Mouse (Mus musculus) urinary bladder, postnatal 25 days (tissue): ENCODE data around the gene Nipa1.
A peak's percentile ranks its signal among the peaks of the same experiment; 100 is the strongest.
"Not testable (repeated sequence)": the region's sequence is repeated elsewhere in the genome, so short reads cannot be mapped to it uniquely, and the experiment has no call there.

Source experiments
- DNase-seq: peaks from one replicate; pipeline ENCODE4 v3.0.0; 2022; ENCODE audit warnings: low spot score

Nipa1 gene

DNA sequence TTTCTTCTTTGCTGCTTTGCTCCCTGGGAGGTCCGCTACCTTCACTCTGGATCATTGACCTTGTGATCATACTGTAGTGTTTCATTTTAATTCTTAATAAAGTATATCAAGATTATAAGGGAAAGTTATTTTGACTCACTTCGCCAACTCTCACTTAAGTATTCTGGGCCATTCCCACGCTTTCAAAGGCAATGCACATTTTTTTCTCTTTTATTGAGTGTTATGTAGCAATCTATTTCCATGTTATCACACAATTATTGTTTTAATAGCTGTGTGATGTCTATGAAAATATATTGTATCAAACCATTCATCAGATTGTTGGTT is at the start of gene Nipa1:
Nipa1 (minus strand) TSS at position 25 of the 324 bp plus-strand sequence.
- no peak for DNase-seq

DNA sequence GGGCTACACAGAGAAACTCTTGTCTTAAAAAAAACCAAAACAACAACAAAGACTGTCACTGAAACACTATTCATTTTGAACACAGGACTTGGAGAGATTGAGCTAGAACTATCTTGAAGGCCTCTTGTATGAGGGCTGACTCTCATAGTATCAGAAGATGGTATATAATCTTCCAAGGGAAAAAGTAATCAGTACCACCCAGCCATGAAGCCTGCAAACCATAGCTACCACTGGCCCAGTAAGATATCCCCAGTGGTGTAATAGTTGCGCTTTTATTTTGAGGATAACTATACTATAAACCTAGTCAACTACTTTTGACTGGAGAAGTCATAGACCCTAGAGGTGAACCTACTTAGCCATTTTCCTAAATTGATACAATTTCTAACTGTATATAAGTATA is 46.9 kb upstream of the Nipa1 start:
- DNase-seq = no peak

DNA sequence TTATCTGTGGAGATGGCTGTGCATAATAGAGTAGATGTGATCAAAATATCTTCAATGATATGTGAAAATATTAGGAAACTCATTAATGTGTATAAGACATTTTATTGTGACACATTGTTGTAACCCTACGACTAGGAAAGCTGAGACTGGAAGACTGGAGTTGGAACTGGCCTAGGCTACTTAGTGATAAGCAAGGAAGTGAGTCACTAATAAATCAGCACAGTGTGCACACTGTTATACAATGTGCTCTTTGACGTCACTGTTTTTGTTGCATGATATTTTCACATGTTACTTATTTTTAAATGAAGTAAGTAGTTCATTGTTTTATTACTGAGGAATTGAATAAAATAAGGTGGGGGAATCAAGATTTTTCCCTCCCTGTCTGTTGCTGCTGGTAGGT is 46.4 kb upstream of the Nipa1 start:
- DNase-seq = no peak

DNA sequence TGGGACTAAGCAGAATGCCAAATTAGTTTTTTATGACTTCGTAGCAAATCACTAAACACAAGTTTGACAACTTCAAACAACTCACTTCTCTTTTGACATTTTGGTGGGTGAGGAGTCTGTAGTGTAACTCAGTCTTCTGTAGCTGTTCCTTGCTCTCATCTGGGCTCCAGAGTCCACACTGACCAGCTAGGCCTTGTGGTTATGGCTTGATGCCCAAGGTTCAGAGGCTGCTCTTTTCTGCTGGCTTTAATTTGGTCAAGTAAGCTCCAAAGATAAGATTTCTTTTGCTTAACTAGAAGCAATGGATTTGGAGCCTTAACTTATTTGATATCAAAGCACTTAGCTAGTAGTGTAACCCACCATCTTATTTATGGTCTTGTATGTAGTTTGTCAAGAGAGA is 45.1 kb upstream of the Nipa1 start:
- no peak for DNase-seq

DNA sequence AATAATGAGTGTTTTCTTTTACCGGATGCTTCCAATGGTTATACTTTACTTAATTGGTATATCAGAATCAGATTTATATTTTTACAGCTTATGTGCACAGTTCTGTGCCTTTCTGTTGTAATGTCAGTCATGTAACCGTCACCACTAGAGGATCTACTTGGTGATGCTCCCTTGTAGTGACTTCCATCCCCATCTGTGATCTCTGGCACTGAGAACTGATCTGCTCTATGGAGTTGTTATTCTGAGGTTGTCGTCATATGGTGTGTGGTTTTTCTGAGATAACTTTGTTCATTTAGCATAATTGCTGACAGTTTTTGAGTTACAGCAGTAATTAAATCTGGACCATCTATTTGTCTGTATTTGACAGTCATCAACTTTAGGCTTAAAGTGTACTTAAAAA is 35.6 kb upstream of the Nipa1 start:
- no peak for DNase-seq

DNA sequence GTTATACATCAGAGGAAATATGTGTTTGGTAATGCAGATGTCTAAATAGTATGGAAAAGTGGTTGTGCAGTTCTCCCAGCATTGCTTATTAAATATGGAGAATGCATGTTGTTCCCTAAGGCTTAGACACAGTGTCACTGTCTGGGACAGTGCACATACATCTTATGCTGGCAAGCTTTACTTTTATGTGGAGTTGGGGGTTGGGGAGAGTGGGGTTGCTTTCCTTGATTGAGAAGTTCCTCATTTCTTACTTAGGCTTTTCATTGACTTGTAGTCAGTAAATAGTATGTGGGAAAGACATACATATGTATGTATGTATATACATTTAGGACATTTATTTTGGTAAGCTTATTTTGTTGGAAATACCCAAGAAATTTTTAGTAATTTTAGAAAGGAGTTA is 33.2 kb upstream of the Nipa1 start:
- no peak for DNase-seq

DNA sequence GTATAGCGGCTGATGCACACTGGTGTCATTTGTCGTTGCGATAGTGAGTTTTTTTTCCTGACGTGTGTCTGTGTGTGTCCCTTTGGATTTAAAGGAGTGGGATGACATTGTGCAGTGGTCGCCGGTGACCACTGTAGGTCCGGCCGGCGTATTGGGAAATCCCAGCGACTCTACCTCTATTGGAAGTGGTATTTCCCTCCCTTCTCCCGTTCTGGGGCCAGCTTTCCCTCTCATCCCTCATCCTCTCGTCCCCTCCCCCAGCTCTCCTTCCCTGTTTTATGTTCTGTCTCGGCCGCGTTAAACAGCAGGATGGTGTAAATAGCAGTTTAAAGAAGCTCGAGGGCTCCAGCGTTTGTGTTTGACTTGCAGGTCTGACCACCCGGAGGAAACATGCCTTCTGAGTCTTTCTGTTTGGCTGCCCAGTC is 30.7 kb upstream of the Nipa1 start:
- DNase-seq = peak; percentile 25

DNA sequence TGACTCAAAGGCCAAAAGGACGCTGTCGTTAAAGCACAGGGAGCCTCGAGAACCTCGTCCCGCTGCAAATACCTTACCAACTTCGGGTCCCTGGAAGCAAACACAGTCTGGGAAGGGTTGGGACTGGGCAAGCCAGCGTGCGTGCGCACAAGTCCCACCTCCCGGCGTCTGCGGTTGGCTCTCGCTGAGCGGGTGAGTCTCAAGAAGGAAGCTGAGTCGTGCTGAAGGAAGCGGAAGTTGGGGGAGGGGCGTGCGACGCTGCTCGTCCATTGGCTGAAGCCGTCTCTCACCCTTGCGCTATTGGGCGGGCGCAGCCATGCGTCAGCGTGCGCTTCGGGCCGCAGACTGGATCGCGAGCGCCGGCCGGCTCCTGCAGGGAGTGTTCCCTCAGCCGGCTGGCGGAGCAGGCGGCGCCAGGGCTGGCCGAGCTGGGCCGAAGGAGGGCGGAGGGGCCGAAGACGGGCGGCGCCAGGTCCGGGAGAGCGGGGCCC is 30.1 kb upstream of the Nipa1 start, which contains the start of gene Herc2:
Herc2 (plus strand) TSS at position 366 of the 491 bp plus-strand sequence.
- DNase-seq = peak; percentile 97

DNA sequence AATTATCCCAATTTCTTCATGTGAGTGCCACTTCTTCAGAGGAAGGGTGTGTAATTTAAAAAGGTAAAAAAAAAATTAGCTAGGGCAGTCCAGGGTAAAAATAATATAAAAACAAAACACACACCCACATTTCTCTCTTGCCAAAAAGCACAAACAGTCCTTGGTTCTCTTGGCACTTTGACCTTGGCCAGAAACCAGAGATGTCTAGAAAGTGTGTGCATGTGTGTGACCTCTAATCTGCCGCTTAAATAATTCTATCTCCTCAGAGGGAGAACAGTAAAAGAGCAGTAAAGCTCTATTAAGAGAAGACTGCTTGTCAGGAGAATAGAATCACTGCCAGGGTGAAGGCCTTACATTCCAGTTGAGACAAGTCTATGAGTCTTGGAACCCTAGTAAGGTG is 27.4 kb upstream of the Nipa1 start:
- no peak for DNase-seq

DNA sequence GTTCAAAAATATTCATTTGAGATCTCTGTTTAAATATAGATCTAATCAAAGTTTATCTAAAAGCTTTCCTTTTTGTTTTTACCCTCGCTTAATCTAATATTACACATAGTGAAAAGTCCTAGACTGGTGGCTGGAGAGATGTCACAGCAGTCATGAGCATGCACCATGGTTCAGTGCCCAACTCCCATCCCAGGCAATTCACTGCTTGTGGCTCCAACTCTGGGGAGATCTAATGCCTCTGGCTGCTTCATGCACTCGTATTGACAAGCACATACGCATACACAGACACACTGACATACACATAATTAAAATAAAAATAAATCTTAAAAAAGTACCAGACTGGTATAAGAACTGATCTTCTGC is 24.5 kb upstream of the Nipa1 start:
- no peak for DNase-seq

DNA sequence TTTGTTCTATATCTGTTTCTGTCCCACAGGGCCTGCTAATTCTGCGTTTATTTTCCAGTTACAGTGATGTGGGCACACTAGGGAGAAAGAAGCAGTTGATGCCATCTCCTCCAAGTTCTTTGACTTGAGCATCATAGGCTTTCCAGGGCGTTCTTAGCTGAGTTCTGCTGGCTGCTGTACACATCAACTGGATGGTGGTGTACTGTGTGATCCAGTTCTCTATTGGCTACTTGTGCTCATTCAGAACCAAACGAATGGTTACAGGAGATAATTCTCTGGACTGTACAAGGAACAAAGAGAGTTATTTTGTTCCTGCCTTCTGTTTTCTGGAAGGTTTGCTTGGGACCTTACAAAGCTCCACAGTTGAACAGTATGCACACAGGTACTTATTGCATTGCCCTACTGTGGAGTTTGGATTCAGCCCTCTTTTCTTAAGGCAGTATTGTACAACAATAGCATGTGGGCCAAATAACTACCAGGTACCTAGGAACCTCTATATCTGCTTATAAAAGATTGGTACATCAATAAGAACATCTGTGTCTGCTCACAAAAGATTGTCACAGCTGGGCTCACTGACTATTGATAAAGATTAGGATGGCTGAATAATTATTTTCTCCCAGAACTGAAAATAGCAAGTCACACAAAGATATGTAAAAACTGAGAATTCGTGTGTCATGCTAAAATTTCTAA is 24.0 kb upstream of the Nipa1 start:
- DNase-seq = no peak

DNA sequence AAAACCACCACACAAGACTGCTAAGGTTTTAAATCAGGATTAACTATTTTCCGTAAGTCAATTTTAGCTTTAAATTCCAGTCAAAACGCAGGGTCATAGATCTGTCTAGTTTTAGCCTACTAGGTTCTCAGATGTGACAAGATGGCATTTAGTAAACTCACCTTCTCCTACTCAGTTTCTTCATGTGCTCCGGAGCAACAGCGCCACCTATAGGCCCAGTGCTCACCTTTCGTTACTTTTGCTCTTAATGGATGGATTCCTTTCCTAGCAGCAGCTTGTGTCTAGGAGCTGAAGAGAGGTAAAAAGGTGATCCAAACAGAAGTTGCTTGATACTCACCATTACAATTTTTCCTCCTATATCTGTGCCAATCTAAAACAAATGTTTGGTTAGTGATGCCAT is 22.6 kb upstream of the Nipa1 start:
- peak; percentile 76 for DNase-seq

DNA sequence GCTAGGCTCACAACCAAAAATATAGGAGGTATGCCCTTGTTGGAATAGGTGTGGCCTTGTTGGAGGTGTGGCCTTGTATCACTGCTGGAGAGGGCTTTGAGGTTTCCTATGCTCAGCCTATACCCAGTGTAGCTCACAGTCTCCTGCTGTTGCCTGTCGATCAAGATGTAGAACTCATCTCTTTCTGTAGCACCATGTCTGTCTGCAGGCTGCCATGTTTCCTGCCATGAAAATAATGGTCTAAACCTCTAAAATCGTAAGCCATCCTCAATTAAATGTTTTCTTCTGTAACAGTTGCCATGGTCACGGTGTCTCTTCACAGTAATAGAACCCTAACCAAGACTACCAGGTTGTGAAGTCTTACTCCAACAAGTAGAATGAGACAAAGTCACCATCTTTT is 3.8 kb upstream of the Nipa1 start:
- no peak for DNase-seq

DNA sequence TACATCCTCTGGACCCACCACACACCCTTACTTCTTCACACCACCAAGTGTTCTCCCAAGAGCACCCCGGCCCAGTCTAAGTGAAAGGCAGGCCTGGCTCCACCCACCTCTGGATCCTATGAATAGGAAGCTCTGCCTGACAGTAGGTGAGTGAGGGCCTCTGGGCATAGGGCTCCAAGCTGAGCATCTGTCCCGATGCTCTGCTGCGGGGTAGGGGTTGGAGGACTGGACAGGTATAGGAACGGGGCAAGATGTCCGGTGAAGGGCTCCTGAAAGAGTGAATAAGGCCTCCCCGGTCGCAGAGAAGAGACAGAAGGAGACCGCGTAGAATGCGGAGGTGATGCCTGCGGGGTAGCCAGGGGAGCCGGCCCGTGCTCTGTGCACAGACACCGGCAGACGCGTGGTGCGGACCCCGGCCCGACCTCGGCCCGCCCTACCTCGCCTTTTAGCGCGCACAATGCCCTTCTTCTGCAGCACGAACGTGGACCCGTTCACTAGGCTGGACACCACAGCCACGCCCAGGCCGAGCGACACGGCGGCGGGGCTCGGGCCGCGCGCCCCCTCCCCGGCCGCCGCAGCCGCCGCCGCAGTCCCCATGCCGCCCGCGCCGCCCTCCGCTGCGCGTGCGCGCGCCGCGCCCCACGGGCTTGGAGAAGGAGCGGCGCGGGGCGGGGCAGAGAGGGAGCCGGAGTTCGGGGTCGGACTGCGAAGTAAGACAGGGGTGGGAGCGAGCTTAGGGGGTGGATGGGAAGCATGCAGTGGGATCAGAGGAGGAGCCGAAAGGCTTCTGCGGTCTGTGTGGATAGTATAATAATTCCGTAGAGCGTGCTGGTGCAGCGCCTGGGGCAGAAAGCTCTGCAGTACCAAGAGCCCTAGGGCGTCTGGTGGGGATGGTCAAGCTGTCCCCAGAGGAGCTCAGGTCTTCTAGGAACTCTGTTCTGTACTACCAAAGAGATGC is 503 bp downstream of the Nipa1 start:
- peak; percentile 71 for DNase-seq

DNA sequence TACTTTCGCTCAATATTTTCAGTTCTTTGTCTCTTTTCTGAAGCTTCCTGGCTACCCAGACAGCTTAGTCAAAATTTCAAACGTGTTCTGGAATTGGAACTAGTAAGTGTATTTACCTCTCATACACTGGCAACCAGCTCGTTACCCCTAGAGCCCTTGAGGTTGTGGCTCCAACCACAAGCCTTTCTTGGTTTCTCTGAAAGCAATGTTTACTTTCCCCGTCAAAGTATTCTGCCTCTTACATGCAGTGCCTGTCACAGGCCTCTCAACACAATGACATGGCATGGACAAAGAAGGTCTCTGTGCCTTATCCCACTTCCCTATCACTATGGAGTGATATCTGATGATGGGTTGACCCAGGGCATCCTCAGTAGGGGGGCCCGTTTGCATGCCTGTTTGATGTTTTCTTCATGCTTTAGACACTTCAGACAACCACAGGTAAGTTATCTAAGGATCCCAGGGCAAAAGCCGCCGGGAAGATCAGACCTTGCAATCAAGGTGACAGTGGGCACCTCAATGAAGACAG is 1.2 kb downstream of the Nipa1 start:
- no peak for DNase-seq

DNA sequence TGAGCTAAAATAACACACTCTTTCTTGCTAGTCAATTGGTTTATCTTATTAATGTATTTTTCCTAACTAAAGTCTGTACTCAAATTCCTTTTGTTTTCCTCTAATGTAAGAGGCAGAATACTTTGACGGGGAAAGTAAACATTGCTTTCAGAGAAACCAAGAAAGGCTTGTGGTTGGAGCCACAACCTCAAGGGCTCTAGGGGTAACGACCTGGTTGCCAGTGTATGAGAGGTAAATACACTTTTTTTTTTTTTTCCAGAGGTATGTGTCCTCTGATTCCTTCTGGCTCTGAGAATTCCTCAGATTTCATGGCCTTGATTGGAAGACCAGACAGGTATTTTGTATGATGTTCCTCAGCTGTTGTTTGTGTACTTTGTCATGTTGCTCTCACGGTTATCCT is 2.0 kb downstream of the Nipa1 start:
- no peak for DNase-seq

DNA sequence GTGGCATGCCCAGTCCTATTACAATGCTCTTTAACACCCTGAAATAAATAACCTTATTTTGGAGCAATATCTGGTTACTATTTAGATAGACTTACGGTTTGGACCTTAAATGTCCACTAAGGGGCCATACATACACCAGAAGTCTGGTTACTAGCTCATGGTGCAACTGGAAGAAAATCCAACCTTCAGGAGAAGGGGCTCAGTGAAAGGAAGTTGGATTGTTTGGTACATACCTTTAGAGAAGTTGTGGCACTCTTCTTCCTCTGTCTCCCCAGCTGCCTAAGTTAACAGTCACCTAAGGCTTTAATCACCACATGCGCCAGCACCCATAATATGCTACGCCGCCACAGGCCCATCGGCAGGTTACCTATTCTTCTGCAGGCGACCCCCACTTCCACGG is 3.9 kb downstream of the Nipa1 start:
- DNase-seq = no peak

DNA sequence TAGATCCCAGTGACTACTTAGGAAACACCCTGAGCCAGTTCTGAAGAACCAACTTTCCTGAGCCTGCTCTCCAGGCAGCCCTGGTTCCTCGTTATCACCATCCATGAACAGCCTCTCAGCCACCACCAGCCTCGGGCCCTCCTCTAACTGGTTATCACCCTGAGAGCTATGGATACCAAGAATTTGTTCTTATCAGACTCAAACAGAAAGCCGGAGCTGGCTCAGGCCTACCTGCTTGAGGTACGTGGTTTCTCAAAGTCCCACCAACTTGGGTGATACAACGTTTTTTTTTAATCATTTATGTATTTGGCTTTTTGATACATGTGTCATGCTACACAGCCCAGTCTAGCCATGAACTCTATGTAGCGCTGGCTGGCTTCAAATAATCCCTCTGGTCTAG is 4.6 kb downstream of the Nipa1 start:
- DNase-seq = no peak

DNA sequence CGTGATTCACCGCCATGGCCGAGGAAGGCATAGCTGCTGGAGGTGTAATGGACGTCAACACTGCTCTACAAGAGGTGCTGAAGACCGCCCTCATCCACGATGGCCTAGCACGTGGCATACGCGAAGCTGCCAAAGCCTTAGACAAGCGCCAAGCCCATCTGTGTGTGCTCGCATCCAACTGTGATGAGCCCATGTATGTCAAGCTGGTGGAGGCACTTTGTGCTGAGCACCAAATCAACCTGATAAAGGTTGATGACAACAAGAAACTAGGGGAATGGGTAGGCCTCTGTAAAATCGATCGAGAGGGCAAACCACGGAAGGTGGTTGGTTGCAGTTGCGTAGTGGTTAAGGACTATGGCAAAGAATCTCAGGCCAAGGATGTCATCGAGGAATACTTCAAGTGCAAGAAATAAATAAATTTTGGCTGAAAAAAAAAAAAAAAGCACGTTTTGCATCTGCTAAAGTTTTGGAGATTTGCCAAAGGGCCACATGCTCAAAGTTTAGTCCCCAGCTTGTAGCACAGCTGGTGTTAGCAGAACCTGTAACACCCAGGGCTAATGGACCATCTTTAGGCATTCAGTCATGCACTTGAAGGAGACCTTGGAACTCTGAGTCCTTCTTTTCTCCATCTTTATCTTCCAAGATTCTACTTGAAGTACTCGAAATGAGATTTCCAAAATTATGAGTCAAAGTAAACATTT is 5.6 kb downstream of the Nipa1 start:
- not testable (repeated sequence) for DNase-seq

DNA sequence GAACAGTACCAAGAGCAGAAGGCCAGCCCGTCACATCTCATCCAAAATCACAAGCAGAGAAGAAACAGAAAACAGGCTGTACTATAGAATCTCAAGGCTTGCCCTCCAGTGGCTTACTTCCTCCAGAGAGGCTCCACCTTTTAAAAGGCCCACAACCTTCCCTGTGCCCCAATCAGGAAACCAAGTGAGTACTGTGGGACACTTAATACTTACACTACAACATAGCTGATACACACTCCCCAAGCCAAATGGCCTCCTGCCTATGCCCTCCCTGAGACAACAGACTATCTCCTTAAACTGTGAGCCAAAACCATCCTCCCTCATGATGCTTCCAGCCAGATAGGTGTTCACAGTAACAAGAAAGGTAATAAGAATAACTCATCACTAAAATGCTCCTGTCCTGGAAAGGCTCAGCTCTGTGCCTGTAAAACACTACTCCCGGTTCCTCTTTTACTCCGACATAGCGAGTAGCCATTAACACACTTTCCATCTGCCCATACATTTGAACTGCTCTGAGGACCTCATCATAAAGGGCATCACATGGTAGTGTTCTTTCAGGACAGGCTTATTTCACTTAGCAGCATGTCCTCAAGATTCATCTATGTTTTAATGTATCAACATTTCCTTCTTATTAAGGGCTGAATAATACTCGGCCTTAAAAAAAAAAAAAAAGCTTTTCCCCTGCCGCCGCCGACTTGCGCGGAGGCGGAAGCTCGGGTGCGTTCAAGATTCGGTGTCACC is 6.3 kb downstream of the Nipa1 start:
- DNase-seq = no peak

DNA sequence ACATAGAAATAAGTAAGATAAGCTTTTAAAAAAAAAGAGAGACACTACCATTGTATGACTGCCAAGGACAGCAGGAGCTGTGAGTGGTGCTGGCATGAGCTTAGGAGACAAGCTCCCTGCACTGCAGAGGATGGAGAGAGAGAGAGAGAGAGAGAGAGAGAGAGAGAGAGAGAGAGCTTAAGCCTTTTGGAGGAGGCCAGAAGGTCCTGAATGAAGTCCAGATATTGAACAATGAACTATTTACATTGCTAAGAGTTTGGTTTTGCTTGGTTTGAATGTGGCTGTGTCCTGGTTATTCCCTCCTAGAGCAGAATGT is 8.8 kb downstream of the Nipa1 start:
- DNase-seq = no peak
